Mouse (Mus musculus) central nervous system, embryonic 18 days (tissue): ENCODE measurements around the gene Zfp593. TPM values are rescaled to one million over a fixed set of nuclear protein-coding genes. Genes with fewer than 3 reads are reported as not detected.

Source experiments
- polyA plus RNA-seq: library from polyadenylated mRNA; depleted of rRNA; stranded (reverse); fragments of >200 nt; gene quantifications from 2 replicates; pipeline ENCODE4 v1.2.3, GENCODE M21; 2012; rRNA removed

Gene Zfp593
- 14.1 and 14.4 TPM in 2 replicates for polyA plus RNA-seq

DNA sequence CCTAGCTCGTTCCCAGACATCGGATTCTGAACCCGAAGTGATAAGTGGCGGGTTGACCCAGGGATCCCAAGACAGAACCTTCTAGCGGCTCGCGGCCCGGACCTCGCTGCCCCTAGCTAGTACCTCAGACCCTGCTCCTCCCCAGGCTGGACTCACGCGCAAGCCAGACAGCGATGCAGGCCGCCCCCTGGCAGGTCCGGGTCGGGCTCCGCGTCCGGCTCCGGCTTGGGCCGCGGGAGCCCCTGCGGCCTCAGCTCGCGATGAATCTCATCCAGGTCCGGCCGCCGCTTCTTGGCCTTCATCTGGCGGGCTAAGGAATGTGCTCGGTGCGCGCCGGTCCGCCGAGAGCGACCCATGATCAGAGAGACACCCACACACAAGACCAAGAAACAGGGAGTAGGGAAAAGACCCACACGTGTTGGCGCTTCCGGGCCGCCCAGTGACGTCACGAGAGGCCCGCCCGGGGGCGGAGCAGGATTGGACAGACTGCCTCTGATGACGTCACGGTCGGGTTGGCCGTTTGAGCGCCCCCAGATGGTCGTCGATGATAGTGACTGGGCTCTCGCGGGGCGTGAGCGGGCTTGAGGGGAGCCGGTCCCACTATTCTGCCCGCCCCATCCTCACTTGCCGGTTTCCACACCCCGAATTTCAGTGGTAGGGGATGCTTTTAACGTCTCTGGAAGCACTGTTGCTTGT, at the start of gene Zfp593:
Gene Zfp593 (minus strand): TSS at position 445 of the 696 bp plus-strand sequence.

DNA sequence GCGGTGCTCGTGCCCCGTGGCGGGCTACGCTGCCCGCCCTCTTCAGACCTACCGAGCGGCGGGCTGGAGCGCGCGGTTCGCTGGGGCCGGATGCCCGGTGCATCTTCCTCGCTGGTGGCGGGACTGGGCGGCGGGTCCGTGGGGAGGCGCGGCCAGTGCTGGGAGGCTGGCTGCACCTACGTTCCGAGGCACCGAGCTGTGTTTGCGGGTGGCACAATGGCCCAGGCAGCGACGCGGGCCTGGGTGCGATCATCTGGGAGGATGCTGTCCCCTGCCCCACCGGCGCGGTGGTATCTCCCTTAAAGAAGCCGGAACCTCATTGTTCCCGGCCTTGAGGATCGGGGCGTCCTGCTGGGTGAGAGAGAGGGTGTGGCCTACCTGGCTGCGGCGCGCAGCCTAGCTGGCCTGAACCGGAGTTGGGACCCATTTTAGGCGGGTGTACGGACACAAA, 42.2 kb upstream of the Zfp593 start, which contains the start of gene Pdik1l:
Gene Pdik1l (minus strand): TSS at position 321 of the 451 bp plus-strand sequence.

DNA sequence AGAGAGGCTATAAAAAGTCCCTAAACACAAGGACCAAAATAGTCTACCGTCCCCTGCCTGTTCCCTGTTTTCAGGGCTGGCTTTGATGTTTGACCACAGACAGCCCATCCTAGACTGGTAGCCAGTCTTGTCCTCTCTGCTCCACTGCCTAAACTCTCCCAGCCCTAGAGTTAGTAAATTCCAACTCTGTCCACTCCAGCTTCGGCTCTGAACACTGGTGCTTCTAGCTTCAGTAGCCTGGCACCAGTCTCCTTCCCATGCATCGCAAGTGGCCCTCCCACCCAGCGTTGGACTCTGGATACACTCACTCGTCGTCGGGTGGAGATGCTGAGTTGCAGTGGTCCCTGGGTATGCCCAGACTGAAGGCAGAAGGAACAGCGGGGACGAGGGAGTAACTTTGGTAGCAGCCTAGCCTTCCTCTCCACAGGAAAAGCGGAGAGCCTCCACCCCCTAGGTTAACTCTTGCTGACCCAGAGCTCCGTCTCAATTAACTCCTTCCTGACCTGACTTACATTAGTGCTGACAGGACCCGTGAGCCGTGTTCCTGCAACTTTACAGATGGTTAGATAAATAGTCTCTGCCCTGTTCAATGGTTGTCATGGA, 8.4 kb upstream of the Zfp593 start, which contains the start of gene Grrp1:
Gene Grrp1 (minus strand): TSS at position 385 of the 603 bp plus-strand sequence.

DNA sequence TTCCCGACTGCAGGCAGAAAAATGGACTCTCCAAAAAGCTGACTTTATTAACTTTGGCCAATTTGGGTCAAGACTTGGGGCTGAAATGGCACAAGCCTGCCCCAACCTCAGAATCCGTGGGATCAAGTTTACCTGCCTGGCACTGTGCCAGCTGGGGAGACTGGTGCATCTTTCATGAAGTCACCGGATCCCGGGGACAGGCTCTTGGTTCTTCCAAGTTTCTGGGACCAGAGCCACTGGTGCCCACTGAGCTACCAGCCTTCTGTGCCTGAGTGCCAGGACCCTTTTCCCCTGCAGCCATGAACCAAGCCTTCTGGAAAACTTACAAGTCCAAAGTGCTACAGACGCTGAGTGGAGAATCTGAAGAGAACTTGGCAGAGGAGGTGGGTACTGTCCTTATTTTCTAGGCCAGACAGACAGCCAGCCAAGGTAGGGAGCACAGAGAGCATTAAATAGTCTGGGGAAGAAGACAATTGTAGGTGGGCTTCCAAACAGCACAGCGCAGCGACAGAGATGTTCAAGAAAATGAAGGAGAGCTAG, 1.4 kb upstream of the Zfp593 start, which contains the start of gene Gm30191:
Gene Gm30191 (plus strand): TSS at position 217 of the 540 bp plus-strand sequence.

DNA sequence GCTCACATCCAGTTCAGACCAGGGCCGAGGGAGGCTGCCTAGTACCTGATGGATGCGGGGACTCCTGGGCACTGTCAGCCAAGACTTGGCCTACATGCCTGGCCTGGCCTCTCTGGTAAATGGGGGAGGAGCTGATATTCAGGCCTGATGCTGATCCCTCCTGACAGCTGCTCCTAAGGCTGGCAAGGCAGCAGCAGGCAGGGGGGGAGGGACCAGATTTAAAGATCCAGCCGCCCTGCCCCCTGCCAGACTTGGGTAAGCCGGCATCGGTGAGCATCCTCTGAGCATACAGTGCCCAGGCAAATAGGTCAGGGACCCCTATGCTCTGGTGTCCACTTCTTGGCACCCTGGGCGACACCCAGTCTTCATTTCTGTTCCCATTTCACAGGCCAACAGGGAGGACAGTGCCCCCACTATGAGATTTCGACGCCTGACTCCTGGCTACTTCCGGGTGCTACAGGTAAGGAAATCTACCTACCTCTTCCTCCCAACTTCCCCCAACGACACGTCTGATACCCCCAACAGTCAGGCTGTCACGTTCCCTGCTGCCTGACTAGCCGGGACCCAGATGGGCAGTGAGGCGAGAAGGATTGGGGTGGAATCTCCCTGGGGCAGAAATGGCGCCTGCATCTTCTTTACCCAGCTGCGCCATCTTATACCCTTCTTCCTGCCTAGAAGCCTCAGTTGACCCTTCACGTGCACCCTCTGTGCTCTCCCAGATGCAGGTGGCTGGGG, 1.7 kb downstream of the Zfp593 start, which contains the start of gene E130218I03Rik:
Gene E130218I03Rik (plus strand): TSS at position 147 of the 735 bp plus-strand sequence.

DNA sequence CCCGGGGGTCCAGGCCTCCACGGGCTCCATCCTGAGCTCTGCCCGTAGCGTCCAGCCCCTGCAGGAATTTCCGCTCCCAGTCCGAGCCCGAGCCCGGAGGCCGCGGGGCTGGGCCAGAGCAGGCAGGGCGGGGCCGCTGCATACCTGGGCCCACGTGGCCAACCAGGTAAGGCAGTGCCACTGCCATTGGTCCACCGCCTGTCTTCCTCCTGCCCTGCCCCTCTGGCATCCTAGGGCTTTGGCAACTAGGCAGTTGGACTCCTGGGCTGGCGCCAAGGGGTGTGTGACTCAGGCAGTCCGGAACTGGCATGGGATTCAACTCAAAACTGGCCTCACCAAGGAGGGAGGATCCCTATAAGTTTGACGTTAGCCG, 7.1 kb downstream of the Zfp593 start, which contains the start of gene Cnksr1:
Gene Cnksr1 (minus strand): TSS at position 121 of the 373 bp plus-strand sequence.

DNA sequence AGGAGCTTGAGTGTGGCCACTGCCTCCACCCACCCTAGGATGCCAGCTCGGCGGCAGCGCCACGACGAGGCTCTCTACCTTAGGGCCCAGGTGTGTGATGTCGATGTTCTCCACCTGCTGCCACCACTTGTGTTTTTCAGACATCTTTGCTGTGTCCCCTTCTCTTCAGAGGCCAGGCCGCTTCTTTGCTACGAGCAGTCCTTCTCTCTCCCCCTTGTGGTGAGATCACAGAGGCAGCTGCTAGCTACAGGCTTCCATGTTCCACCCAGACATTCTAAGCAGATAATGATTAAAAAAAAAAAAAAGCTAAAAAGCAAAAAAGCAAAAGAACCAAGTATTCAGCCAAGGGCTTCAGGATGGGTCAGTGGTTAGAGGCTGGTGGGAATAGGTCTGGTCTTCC, 18.2 kb downstream of the Zfp593 start, which contains the start of gene Catsper4:
Gene Catsper4 (minus strand): TSS at position 190 of the 400 bp plus-strand sequence.

DNA sequence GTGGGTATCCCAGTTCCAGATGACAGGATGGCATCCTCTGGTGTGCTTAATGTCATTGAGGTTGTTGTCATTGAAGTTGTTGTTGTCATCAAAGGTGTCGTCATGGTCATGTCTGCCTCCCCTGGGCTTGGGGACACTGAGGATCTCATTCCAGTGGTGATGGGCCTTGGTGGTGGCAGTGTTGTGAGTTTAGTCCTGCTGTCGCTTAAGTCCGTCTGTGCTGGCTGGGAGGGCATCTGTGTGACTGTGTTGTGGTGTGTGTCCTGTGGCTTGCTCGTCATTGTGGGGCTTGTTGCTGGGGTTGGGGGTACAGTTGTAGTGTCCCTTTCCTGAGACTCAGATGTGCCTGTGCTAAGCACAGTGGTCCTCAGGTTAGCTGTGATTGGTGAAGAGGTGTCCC, 42.5 kb downstream of the Zfp593 start, which contains the start of gene Gm7534:
Gene Gm7534 (minus strand): TSS at position 101 of the 400 bp plus-strand sequence.

Other genes with a start within 250 kb of the Zfp593 start
- gene Dhdds, start 244.7 kb downstream of the Zfp593 start, polyA plus RNA-seq = 50.9 and 52.2 TPM in 2 replicates
- 0.17 and 0.21 TPM in 2 replicates for gene Lin28a, start 226.8 kb downstream of the Zfp593 start, polyA plus RNA-seq
- not detected in 2 replicates for gene Zfp683, start 191.8 kb downstream of the Zfp593 start, polyA plus RNA-seq
- gene Crybg2, start 184.8 kb downstream of the Zfp593 start, polyA plus RNA-seq = 5.2 and 5.3 TPM in 2 replicates
- gene Cd52, start 150.5 kb downstream of the Zfp593 start, polyA plus RNA-seq = 1.4 TPM in 2 replicates
- gene Ubxn11, start 143.0 kb downstream of the Zfp593 start, polyA plus RNA-seq = 25.0 and 26.3 TPM in 2 replicates
- gene Sh3bgrl3, start 116.8 kb downstream of the Zfp593 start, polyA plus RNA-seq = 303 and 333 TPM in 2 replicates
- gene Cep85, start 58.5 kb downstream of the Zfp593 start, polyA plus RNA-seq = 20.0 and 23.9 TPM in 2 replicates
- gene Gm7534, start 42.6 kb downstream of the Zfp593 start, polyA plus RNA-seq = not detected in 2 replicates
- gene Catsper4, start 18.2 kb downstream of the Zfp593 start, polyA plus RNA-seq = 0.09 and 0.14 TPM in 2 replicates
- 0.35 and 0.74 TPM in 2 replicates for gene Cnksr1, start 7.2 kb downstream of the Zfp593 start, polyA plus RNA-seq
- 0.11 TPM in 1 of 2 replicates, not detected in the other for gene E130218I03Rik, start 1.9 kb downstream of the Zfp593 start, polyA plus RNA-seq
- gene Gm30191, start 1.3 kb upstream of the Zfp593 start, polyA plus RNA-seq = 0.14 and 0.25 TPM in 2 replicates
- gene Grrp1, start 8.5 kb upstream of the Zfp593 start, polyA plus RNA-seq = 21.6 and 22.1 TPM in 2 replicates
- gene Pdik1l, start 42.3 kb upstream of the Zfp593 start, polyA plus RNA-seq = 17.9 and 19.9 TPM in 2 replicates
- gene Trim63, start 69.5 kb upstream of the Zfp593 start, polyA plus RNA-seq = 0.36 and 0.60 TPM in 2 replicates
- 0.05 and 0.69 TPM in 2 replicates for gene Slc30a2, start 97.6 kb upstream of the Zfp593 start, polyA plus RNA-seq
- gene Extl1, start 138.3 kb upstream of the Zfp593 start, polyA plus RNA-seq = 1.1 and 1.2 TPM in 2 replicates
- gene Pafah2, start 150.7 kb upstream of the Zfp593 start, polyA plus RNA-seq = 15.4 and 16.4 TPM in 2 replicates
- 2,052 and 2,688 TPM in 2 replicates for gene Stmn1, start 222.7 kb upstream of the Zfp593 start, polyA plus RNA-seq